ENCODE assay signal across 21 mouse cellular contexts in genomic region chr12:8109203-8109770, GRCm38 (mm10).
DNase-seq lines count a peak whose midpoint lies in the region; ATAC-seq and TF ChIP-seq lines count a peak whose summit lies in the region.
"Had no signal": no experiment of that assay in that cellular context is flagged by ENCODE, and none has a peak within 500 bp of the region (broad histone marks: within the 10 kb centered on the region; RNA-seq: fewer than 3 reads in every experiment).

No protein-coding gene starts in this region.

- H3K27ac ChIP-seq in lung, postnatal 0 days (ENCODE audit: low read length): no peak overlapping the region
- H3K27ac ChIP-seq in embryonic facial prominence, embryonic 13.5 days: no peak overlapping the region
- H3K27ac ChIP-seq: hindbrain, embryonic 13.5 days; limb, embryonic 15.5 days; midbrain, embryonic 15.5 days; neural tube, embryonic 13.5 days had no signal

- peak; percentile 31 for DNase-seq in adrenal gland, postnatal 14 days
- no peak for DNase-seq in adrenal gland, postnatal 36 days
- DNase-seq in lung, postnatal 0 days (ENCODE audit: low spot score): peak; percentile 12
- no peak for DNase-seq in lung, adult 2 months
- DNase-seq in skeletal muscle tissue, adult 2 months (ENCODE audit: low read depth, low spot score): peak; percentile 11
- no peak for DNase-seq in neural tube, embryonic 10.5 days (ENCODE audit: extremely low spot score, low spot score)
- DNase-seq: forebrain, postnatal 0 days; gastrocnemius, postnatal 25 days; heart, postnatal 36 days; kidney, adult 11 months; layer of hippocampus, adult 9-11 months; left cerebral cortex, postnatal 4 days; lung, postnatal 14 days; retina, postnatal 1 day; right cerebral cortex, postnatal 25 days; thymus, postnatal 14 days had no signal

- no peak for TF ChIP-seq EP300 in lung, postnatal 0 days (IDR thresholded peaks at IDR 0.05)

- TF ChIP-seq CTCF in lung, postnatal 0 days (IDR thresholded peaks at IDR 0.05): no peak
- no peak for TF ChIP-seq CTCF in lung, adult 2 months (IDR thresholded peaks at IDR 0.05; ENCODE audit: insufficient read depth, low read length)

- H3K4me1 ChIP-seq in lung, postnatal 0 days (ENCODE audit: insufficient read depth, low read depth, low read length): no peaks in the 10 kb centered on the region; the same call in 1 of the 2 replicates
- no peaks in the 10 kb centered on the region for H3K4me1 ChIP-seq in lung, adult 2 months (ENCODE audit: control insufficient read depth, insufficient read depth, low read length)
- H3K4me1 ChIP-seq in embryonic facial prominence, embryonic 13.5 days: peaks cover 25% of the 10 kb centered on the region
- H3K4me1 ChIP-seq: midbrain, embryonic 15.5 days; neural tube, embryonic 13.5 days had no signal

- no peaks in the 10 kb centered on the region for H3K36me3 ChIP-seq in lung, postnatal 0 days (ENCODE audit: insufficient read depth, low read length)
- H3K36me3 ChIP-seq in embryonic facial prominence, embryonic 13.5 days: no peaks in the 10 kb centered on the region
- H3K36me3 ChIP-seq: hindbrain, embryonic 13.5 days; limb, embryonic 15.5 days; midbrain, embryonic 15.5 days; neural tube, embryonic 13.5 days had no signal

- 53% methylated on average over 5 of the region's 5 CpGs for WGBS in lung, postnatal 0 days
- WGBS in lung, adult 2 months: 40% methylated on average over 5 of the region's 5 CpGs
- WGBS in embryonic facial prominence, embryonic 13.5 days: 70% methylated on average over 5 of the region's 5 CpGs

- no peak overlapping the region for H3K4me3 ChIP-seq in lung, postnatal 0 days (ENCODE audit: low read depth, low read length)
- no peak overlapping the region for H3K4me3 ChIP-seq in lung, adult 2 months (replicated peaks; ENCODE audit: extremely low read depth, low read depth, low read length)
- H3K4me3 ChIP-seq in embryonic facial prominence, embryonic 13.5 days: no peak overlapping the region
- H3K4me3 ChIP-seq: hindbrain, embryonic 13.5 days; limb, embryonic 15.5 days; midbrain, embryonic 15.5 days; neural tube, embryonic 13.5 days had no signal

- no peak for TF ChIP-seq POLR2A in lung, adult 2 months (IDR thresholded peaks at IDR 0.05; ENCODE audit: borderline replicate concordance, extremely low read depth, low read depth, low read length)

- ATAC-seq in lung, postnatal 0 days: no peak
- ATAC-seq in embryonic facial prominence, embryonic 13.5 days (ENCODE audit: insufficient number of reproducible peaks, insufficient read depth, low FRiP score, low TSS enrichment, low read depth): no peak
- ATAC-seq: forebrain, postnatal 0 days; midbrain, embryonic 15.5 days had no signal

- no peaks in the 10 kb centered on the region for H3K27me3 ChIP-seq in lung, postnatal 0 days (replicated peaks; ENCODE audit: insufficient read depth, low read length)
- H3K27me3 ChIP-seq in embryonic facial prominence, embryonic 13.5 days: no peaks in the 10 kb centered on the region
- H3K27me3 ChIP-seq: hindbrain, embryonic 13.5 days; limb, embryonic 15.5 days; midbrain, embryonic 15.5 days; neural tube, embryonic 13.5 days had no signal

- no peak overlapping the region for H3K9ac ChIP-seq in lung, postnatal 0 days (replicated peaks; ENCODE audit: low read depth)
- H3K9ac ChIP-seq in embryonic facial prominence, embryonic 13.5 days: no peak overlapping the region
- H3K9ac ChIP-seq: forebrain, postnatal 0 days; hindbrain, embryonic 13.5 days; limb, embryonic 15.5 days; midbrain, embryonic 15.5 days; neural tube, embryonic 13.5 days had no signal

- H3K4me2 ChIP-seq in lung, postnatal 0 days (replicated peaks; ENCODE audit: low read depth, low read length): no peak overlapping the region
- H3K4me2 ChIP-seq in embryonic facial prominence, embryonic 13.5 days: 0 out of 2 replicates have a peak overlapping the region, but pooled peaks have one; percentile 7
- H3K4me2 ChIP-seq: hindbrain, embryonic 13.5 days; limb, embryonic 15.5 days; midbrain, embryonic 15.5 days; neural tube, embryonic 13.5 days had no signal

- H3K9me3 ChIP-seq in lung, postnatal 0 days (ENCODE audit: low read length): no peaks in the 10 kb centered on the region
- H3K9me3 ChIP-seq in embryonic facial prominence, embryonic 13.5 days: no peaks in the 10 kb centered on the region
- H3K9me3 ChIP-seq: hindbrain, embryonic 13.5 days; limb, embryonic 15.5 days; midbrain, embryonic 15.5 days; neural tube, embryonic 13.5 days had no signal

Comparison
In these comparisons a context has a peak if more than half of its experiments do, and no peak if none do; other contexts are left out.
1. DNase-seq: peak in adrenal gland, postnatal 14 days (single experiment), lung, postnatal 0 days (single experiment) and skeletal muscle tissue, adult 2 months (single experiment); none in adrenal gland, postnatal 36 days (0 of 2), lung, adult 2 months (single experiment) and neural tube, embryonic 10.5 days (single experiment).